Mouse (Mus musculus) CH12.LX (cell line): ENCODE measurements around the gene Wdr83.
A peak's percentile ranks its signal among the peaks of the same experiment; 100 is the strongest.

ENCODE experiments used
- CHD2 ChIP-seq: IDR thresholded peaks from 2 replicates; pipeline ENCODE4 v1.6.1; 2011; ENCODE audit warnings: low read length, improper control_type of control experiment
- CTCF ChIP-seq, 2 experiments: IDR thresholded peaks in 1 of 2; conservative IDR thresholded peaks in 1 of 2; 2 replicates each; pipeline ENCODE4 v1.5.1; 2011 to 2012; ENCODE audit warnings: low read depth in 2 of 2, low read length in 2 of 2, improper control_type of control experiment in 1 of 2, inconsistent platforms in 1 of 2, mild to moderate bottlenecking in 1 of 2, moderate library complexity in 1 of 2
- HCFC1 ChIP-seq: IDR thresholded peaks from 2 replicates; pipeline ENCODE4 v1.6.1; 2012; ENCODE audit warnings: low read depth, mild to moderate bottlenecking, inconsistent platforms, low read length, improper control_type of control experiment
- KAT2A ChIP-seq: IDR thresholded peaks from 2 replicates; pipeline ENCODE4 v1.6.1; 2012; ENCODE audit warnings: low read length, improper control_type of control experiment, inconsistent platforms; ENCODE audit not compliant: insufficient replicate concordance
- USF1 ChIP-seq: IDR thresholded peaks from 2 replicates; pipeline ENCODE4 v1.6.1; 2014; ENCODE audit warnings: low read depth, mild to moderate bottlenecking, inconsistent platforms, low read length, improper control_type of control experiment

GRCm38 (mm10) chr8:85086238-85086637 is 5.1 kb upstream of the Wdr83 start:
- TF ChIP-seq HCFC1 (no peak), KAT2A (no peak), CTCF (conservative IDR thresholded peaks at IDR 0.05 in 1 of 2, IDR thresholded peaks at IDR 0.05 in 1 of 2; ENCODE audit: low read depth in 2 of 2, low read length in 2 of 2) (peak in 1 of 2 experiments; percentile 45; a peak in 2 of 4 replicates), USF1 (no peak), CHD2 (no peak)
